ENCODE assay signal across 8 mouse cellular contexts in the genomic region with DNA sequence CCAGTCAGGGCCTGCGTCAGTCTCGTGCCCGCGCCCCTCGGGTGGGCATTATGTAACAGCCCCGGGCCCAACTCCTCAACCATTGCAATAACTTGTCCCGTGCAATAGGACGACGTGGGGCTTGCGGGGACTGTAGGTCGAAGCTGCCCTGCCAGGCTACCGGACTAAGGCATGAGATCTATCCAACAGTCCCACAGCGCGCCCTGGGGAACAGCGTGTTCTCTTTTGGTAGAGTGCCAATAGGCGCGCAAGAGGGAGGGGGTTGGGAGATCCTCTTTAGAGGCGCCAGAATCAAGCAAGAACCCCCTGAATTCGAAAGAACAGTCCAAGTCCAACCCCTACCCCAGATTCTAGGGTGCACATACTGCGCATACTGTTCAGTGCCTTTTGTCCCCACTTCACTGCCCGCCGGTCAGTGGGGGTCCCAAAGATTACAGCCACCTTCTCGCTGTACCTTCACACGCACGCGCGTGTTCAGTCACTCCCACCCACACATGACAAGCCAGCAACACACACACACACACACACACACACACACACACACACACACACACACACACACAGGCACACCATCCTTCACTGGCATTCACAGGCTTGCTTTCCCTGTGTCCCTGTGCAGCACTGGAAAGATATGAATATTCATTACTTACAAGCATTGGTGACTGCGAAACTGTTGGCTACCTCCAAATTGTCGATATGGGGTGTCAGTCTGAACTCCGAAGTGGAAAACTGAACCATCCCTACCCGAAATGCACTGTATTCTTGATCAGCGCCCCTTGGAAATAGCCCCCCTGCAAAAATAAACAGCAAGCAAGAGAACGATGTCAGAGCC. TPM values are rescaled to one million over a fixed set of nuclear protein-coding genes. Genes with fewer than 3 reads are reported as not detected.
A peak's percentile ranks its signal among the peaks of the same experiment; 100 is the strongest.
DNase-seq lines count a peak whose midpoint lies in the region; ATAC-seq lines count a peak whose summit lies in the region.

No protein-coding gene starts in this region.

- peaks cover 36% of the 10 kb centered on the region for H3K27me3 ChIP-seq in heart, embryonic 13.5 days (replicated peaks)
- H3K27me3 ChIP-seq in hindbrain, embryonic 13.5 days, result no peaks in the 10 kb centered on the region
- peaks cover 34% of the 10 kb centered on the region for H3K27me3 ChIP-seq in limb, embryonic 10.5 days (ENCODE audit: low read depth, poor library complexity, severe bottlenecking)
- no peaks in the 10 kb centered on the region for H3K27me3 ChIP-seq in neural tube, embryonic 15.5 days (replicated peaks)

- intact Hi-C loops in heart, postnatal 36 days (cut with DNase I), result no loop called here

- H3K4me1 ChIP-seq in heart, embryonic 13.5 days, result peaks cover 17% of the 10 kb centered on the region
- peaks cover 27% of the 10 kb centered on the region for H3K4me1 ChIP-seq in hindbrain, embryonic 13.5 days (replicated peaks)
- H3K4me1 ChIP-seq in limb, embryonic 10.5 days, result peaks cover 26% of the 10 kb centered on the region
- H3K4me1 ChIP-seq in neural tube, embryonic 15.5 days, result peaks cover 16% of the 10 kb centered on the region

- H3K4me3 ChIP-seq in heart, embryonic 13.5 days, result peak overlapping the region; percentile 47
- H3K4me3 ChIP-seq in hindbrain, embryonic 13.5 days, result peak overlapping the region; percentile 75
- peak overlapping the region; percentile 58 for H3K4me3 ChIP-seq in limb, embryonic 10.5 days
- peak overlapping the region; percentile 57 for H3K4me3 ChIP-seq in neural tube, embryonic 15.5 days (replicated peaks)

- H3K4me2 ChIP-seq in heart, embryonic 13.5 days, result peak overlapping the region; percentile 74
- peak overlapping the region; percentile 70 for H3K4me2 ChIP-seq in hindbrain, embryonic 13.5 days
- peak overlapping the region; percentile 61 for H3K4me2 ChIP-seq in neural tube, embryonic 15.5 days

- H3K36me3 ChIP-seq in heart, embryonic 13.5 days, result no peaks in the 10 kb centered on the region
- no peaks in the 10 kb centered on the region for H3K36me3 ChIP-seq in hindbrain, embryonic 13.5 days
- no peaks in the 10 kb centered on the region for H3K36me3 ChIP-seq in limb, embryonic 10.5 days
- no peaks in the 10 kb centered on the region for H3K36me3 ChIP-seq in neural tube, embryonic 15.5 days

- no peak overlapping the region for H3K9ac ChIP-seq in heart, embryonic 13.5 days
- peak overlapping the region; percentile 85 for H3K9ac ChIP-seq in hindbrain, embryonic 13.5 days
- H3K9ac ChIP-seq in neural tube, embryonic 15.5 days (replicated peaks), result peak overlapping the region; percentile 80

- DNase-seq in heart, postnatal 36 days, result no peak
- DNase-seq in Muller cell, postnatal 12 days (ENCODE audit: inconsistent ontology term), result peak; percentile 36
- DNase-seq in embryo, embryonic 11 days, result peak; percentile 67
- DNase-seq in limb, embryonic 10.5 days (ENCODE audit: low spot score), result peak; percentile 53
- no peak for DNase-seq in urinary bladder, postnatal 25 days (ENCODE audit: low spot score)

- ATAC-seq in heart, embryonic 13.5 days (ENCODE audit: extremely low read depth, insufficient number of reproducible peaks, low FRiP score, low TSS enrichment), result no peak
- peak; percentile 60 for ATAC-seq in hindbrain, embryonic 13.5 days (ENCODE audit: low FRiP score)
- ATAC-seq in neural tube, embryonic 15.5 days (ENCODE audit: low FRiP score), result peak; percentile 48

- 11% methylated on average over 33 of the region's 33 CpGs for WGBS in heart, embryonic 13.5 days
- 3% methylated on average over 33 of the region's 33 CpGs for WGBS in hindbrain, embryonic 13.5 days
- WGBS in limb, embryonic 10.5 days, result 9% methylated on average over 33 of the region's 33 CpGs
- 1% methylated on average over 32 of the region's 33 CpGs for WGBS in neural tube, embryonic 15.5 days

- H3K9me3 ChIP-seq in heart, embryonic 13.5 days, result no peaks in the 10 kb centered on the region
- H3K9me3 ChIP-seq in hindbrain, embryonic 13.5 days, result no peaks in the 10 kb centered on the region
- H3K9me3 ChIP-seq in limb, embryonic 10.5 days (replicated peaks), result no peaks in the 10 kb centered on the region
- H3K9me3 ChIP-seq in neural tube, embryonic 15.5 days (replicated peaks), result no peaks in the 10 kb centered on the region

- no peak overlapping the region for H3K27ac ChIP-seq in heart, embryonic 13.5 days (replicated peaks)
- H3K27ac ChIP-seq in hindbrain, embryonic 13.5 days, result peak overlapping the region; percentile 96
- peak overlapping the region; percentile 70 for H3K27ac ChIP-seq in limb, embryonic 10.5 days
- H3K27ac ChIP-seq in neural tube, embryonic 15.5 days (replicated peaks), result peak overlapping the region; percentile 96

RNA-seq across cellular contexts. Expression of a gene that starts 1.4 kb away (rescaled TPM):
- polyA plus RNA-seq in heart, embryonic 13.5 days (2015; fragmentation: Nextera tagmentation; extraction: Ambion mirVana), result 0.59 and 1.6 TPM in 2 replicates
- under 1 TPM in 1 of 2 experiments, not detected in 1; 0.06 TPM for total RNA-seq in heart, postnatal 36 days (2021)
- polyA plus RNA-seq in hindbrain, embryonic 13.5 days (2015; fragmentation: Nextera tagmentation; extraction: Ambion mirVana), result 129 and 130 TPM in 2 replicates
- 3.1 and 4.1 TPM in 2 replicates for polyA plus RNA-seq in limb, embryonic 10.5 days (2016; fragmentation: Nextera tagmentation; extraction: Ambion mirVana)
- 181 and 211 TPM in 2 replicates for polyA plus RNA-seq in neural tube, embryonic 15.5 days (2015; fragmentation: Nextera tagmentation; extraction: Ambion mirVana)

Comparison
In these comparisons a context has a peak if more than half of its experiments do, and no peak if none do; other contexts are left out.
1. DNase-seq: peak in Muller cell, postnatal 12 days (single experiment), embryo, embryonic 11 days (single experiment) and limb, embryonic 10.5 days (single experiment); none in heart, postnatal 36 days (0 of 2) and urinary bladder, postnatal 25 days (single experiment).
2. RNA of a gene that starts 1.4 kb away (polyA plus RNA-seq): 181 to 211 TPM in neural tube, embryonic 15.5 days and 129 to 130 TPM in hindbrain, embryonic 13.5 days; 3.1 to 4.1 TPM in limb, embryonic 10.5 days and 0.59 to 1.6 TPM in heart, embryonic 13.5 days; every median in the first group is over 10 times any median in the second.
3. Peak in every context shown above with its lines, with median percentiles within 50 percentile points of each other: H3K4me2 ChIP-seq and H3K4me3 ChIP-seq.